Mouse (Mus musculus) right cerebral cortex, postnatal 25 days (tissue): ENCODE results near the gene Ppfia3.
A peak's percentile ranks its signal among the peaks of the same experiment; 100 is the strongest.

Experiments
- DNase-seq: peaks from one replicate; pipeline ENCODE4 v3.0.0; 2022

Ppfia3 gene

DNA sequence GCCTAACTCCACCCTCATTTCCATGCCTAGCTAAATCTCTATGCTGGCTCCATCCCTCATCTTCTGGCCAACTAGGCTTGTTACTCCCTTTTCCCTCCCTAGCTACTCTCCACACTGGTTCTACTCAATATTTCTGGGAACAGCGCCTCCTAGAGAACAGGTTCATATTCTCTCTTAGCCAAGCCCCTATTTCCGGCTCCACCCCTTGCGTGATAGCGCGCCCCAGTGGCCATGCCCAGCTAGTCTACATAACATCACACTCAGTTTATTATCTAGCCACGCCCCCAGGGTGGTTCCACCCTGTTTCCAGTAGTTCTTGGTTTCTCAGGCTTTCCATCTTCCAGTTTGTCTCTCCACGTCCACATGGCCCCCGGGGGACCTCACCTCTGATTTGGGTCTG is 25.5 kb downstream of the Ppfia3 start:
- peak; percentile 72 for DNase-seq

DNA sequence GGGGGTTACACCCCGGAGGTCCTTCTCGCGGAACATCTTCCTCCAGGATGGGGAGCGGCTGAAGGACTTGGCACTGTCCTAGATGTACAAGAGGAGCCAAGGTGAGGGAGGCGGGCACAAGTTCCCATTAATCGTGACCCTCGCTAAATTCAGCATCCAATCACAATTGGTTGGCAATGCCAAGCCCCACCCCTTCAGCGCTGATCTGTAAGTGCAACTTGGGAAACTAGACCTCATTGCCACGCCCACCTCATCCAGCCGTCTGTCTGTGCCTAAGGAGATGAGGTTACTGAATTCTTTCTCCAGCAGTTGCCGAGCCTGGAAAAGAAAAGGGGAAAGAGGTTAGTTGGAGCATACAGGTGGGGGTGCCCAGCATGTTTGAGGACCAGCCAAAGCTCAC is 26.1 kb downstream of the Ppfia3 start:
- no peak for DNase-seq

DNA sequence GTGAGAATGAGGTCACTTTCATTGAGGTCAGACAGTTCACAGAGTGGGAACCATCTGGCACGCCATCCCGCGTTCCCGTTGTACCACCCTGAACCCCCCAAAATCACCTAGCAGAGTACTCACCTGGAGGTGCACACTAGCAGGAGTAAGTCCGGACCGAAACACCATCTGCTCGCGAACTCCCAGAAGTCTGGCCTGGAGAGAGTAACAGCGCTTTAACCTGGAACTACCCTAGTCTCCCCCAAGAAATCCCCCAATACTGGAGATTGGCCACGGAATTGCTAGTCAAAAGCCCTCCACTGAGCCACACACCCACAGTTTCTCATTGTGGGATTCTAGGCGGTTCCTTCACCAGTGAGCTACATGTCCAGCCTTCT is 26.8 kb downstream of the Ppfia3 start:
- DNase-seq = no peak

DNA sequence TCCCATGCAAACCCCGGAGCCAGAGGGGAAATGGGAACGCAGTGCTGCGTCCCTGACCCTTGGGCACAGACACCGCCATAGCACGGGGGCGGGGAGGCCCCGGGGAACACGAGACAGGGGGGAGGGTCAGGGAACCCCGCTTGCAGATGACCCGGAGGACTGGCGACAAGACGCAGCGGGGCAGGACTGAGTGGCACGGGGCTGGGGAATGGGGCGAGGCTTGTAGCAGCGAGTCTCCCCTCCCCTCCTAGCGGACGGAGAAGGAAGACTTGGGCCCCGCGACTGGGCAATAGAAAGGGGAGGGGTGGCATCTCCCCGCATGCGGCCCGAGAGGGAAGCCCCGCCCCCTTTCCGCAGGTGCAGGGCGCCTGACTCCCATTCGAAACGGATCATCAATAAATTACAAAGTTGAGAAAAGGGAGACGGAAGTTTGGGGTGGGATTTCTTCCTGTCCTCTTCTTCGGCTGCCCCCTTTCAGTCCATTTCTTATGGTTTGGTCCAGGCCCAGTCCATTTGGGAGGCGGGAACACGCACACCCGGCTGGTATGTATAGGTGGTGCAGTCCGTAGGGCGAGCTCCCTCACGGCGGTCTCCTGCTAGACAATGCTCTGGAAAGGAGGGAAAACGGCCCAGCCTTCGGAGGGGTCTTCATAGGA is 27.3 kb downstream of the Ppfia3 start:
- peak; percentile 51 for DNase-seq

DNA sequence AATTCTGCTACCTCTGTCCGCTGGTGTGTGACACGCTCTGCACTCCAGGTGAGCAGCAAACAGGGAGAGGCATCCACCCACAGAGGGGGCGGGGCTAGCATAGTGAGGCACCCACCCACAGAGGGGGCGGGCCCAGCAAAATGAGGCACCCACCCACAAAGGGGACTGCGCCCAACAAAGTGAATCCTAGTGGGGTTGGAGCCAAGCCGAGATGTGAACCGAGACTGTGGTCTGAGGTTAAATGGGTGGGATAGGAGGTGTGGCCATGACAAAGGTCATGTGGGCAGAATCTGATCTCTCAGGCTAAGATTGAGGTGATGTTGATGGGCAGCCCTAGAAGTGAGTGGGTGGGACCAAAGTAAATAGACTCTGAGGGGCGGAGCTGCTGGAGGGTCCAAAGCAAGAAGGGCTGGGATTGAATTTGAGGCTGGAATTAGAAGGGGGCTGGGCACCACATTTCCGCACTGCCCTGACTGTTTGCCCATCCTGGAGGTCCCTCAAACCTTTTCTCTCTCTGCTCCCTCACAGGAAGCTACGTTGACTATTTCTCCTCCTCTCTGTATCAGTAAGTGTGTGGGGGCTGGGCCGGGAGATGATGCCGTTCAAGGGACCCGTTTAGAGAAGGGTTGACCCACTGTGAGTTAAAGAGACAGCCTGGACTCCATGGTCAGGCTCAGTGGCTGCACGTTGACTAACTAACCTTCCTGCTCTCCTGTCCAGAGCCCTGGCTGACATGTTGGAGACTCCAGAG is 28.5 kb downstream of the Ppfia3 start:
- peak; percentile 14 for DNase-seq

DNA sequence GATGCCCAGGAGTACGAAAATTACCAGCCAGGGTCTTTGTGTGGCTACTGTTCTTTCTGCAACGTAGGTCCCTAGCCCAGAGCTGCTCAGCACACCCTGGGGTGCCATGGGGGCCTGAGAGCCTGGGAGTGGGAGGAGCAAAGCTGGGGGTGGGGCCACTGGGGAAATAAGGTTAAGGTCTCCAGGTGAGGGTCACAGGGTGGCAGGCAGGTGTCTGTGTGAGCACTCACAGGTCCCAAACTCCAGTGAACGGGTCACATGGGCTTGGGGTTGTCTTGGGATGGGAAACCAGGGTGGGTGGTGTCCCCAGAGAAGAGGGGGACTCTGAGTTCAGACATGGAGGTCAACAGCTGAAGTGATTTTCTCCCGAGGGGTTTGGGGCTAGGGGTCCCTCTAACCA is 29.4 kb downstream of the Ppfia3 start:
- DNase-seq = no peak

DNA sequence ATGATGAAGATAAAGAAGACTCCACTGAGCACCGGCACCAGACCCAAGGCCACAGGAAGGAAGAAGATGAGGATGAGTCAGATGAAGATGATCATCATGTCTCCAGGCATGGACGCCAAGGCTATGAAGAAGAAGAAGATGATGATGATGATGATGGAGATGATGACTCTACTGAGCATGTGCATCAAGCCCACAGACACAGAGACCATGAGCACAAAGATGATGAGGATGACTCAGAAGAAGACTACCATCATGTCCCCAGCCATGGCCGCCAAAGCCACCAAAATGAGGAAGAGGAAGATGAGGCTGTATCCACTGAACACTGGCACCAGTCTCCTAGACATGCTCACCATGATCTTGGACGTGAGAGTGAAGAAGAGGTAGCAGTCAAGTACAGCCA is 30.5 kb downstream of the Ppfia3 start:
- no peak for DNase-seq

DNA sequence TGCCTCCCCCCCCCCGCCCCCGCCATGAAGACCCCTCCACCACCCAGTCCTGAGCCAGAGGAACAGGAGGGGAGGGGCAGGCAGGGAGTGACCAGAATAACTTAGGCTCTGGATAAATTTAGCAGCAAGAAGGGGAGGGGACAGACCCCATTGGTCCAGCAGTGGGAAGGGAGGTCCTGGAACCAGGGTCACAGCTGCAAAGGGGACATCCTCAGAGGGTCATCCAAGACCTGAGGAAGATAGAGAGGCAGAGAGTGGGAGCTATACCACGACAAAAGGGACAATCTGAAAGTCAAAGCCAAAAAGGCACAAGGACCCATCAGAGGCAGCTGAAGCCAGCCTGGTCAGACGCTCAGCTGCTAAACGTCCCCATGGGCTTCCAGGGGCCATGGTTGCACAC is 31.8 kb downstream of the Ppfia3 start, which contains the start of gene Hrc:
Gene Hrc (plus strand): TSS at position 235 of the 400 bp plus-strand sequence.
- DNase-seq = no peak

DNA sequence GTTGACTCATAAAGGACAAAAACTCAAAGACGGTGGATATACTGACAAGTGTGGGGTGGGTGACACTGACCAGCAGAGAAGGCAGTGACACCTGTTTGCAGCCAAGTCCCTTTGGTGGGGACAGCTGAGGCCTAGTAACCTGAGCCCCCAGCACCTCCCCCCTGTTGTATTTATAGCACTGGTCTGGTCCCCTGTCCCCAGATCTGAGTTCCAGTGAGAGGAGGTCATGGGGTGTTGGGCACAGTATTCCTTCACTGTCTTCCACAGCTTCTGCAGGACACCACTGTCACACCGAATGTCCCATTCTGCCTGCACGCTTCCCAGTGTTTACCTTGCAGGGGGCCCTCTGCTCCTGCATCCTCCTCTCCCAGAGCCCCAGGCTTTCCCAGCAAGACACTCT is 32.2 kb downstream of the Ppfia3 start:
- no peak for DNase-seq

DNA sequence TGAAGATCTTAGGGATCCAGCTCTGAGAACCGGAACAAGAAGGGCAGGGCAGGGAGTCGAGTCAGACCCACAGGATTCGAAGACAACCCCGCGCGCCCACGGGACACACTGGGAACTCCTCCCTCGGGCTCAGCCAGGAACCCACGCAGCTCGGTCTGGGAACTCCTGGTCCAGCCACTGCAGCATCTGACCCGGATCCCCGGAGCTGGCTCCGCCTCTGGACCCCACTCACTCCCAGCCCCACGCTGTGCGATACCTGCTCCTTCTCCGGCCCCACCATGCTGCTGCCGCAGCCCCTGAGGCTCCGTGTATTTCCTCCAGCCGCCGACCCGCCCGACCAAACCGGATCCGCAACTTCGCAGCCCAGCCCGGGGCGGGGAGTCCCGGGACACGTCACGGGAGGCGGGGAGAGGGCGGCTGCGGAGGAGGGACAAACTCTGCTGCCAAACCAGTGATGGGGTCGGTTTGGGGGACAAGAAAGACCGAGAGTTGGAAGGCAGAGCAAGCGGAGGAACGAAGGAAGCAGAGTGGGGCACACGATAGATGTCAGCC is 33.3 kb downstream of the Ppfia3 start, which contains the start of gene Trpm4:
Gene Trpm4 (minus strand): TSS at position 350 of the 552 bp plus-strand sequence.
- DNase-seq = peak; percentile 79

DNA sequence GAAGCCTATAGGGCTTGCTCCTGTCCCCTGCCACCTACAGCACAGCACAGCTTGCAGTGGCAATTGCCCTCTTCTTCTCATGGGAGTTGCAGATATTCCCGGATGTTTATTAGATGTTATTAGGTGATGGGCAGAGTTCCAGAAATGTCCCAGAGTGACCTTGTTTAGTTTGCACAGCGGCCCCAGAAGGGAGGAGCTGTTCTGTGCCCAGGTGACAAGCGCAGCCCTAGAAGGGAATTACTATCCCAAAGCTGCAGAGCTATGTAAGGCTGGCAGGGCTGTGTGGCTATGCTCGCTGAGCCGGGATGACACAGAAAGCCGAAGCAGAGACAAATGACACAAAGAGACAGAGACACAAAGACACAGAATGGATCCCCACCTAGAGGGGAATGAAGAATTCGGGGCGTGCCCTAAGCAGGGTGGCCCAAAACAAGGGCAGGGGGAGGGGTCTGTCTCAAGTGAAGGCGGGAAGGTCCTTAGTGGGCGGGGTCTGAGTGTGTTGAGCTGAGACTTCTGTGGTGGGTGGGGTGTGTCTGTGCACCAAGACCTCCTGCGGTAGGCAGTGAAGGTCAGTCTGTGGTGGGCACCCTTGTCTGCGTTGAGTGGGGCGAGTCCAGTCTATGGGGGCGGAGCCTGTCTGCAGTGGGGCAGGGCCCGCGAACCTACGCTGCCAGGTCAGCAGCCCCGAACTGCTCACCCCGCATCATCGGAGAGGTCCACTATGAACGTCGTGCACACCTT is 34.0 kb downstream of the Ppfia3 start:
- peak; percentile 28 for DNase-seq

DNA sequence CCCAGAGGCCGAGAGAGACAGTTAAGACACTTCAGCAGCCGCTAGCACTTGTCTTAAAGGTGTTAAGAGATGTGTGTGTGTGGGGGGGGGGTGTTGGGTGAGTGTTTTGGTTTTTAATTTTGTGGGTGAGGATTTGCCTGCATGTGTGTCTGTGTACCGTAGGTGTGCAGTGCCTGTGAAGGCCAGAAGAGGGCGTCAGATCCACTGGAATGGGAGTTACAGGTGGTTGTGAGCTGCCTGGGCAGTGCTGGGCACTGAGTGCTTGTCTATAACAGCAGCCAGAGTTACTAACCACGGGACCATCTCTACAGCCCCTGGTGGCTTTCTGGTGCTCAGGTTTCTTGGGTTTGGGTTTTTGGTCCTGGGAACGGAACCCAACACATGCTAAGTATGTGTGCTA is 35.3 kb downstream of the Ppfia3 start:
- DNase-seq = no peak

DNA sequence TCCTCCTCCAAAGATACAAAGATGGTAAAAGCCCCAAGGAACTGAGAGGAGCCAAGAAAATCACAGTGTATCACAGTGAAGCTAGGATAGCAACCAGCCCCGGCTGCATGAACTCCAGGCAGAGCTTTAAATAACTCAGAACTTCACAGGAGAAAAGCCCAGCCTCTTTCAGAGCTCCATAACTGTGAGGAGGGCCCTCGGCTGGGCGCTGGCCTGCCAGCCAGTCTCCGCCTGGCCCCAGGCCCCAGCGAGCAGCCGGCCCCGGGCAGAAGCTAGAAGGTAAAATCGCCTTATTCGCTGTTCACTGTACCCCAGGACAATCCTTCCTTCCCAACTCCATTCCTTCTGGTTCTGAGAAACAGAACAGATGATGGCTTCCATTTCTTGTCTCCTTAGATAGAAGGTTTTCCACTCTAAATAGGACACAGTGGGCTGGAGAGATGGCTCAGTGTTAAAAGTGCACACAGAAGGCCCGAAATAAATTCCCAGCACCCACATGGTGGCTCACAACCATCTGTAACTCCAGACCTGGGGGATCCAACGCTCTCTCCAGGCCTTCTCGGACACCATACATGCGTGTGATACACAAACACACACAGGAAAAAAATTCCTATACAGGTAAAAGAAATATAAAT is 37.9 kb downstream of the Ppfia3 start:
- peak; percentile 20 for DNase-seq

DNA sequence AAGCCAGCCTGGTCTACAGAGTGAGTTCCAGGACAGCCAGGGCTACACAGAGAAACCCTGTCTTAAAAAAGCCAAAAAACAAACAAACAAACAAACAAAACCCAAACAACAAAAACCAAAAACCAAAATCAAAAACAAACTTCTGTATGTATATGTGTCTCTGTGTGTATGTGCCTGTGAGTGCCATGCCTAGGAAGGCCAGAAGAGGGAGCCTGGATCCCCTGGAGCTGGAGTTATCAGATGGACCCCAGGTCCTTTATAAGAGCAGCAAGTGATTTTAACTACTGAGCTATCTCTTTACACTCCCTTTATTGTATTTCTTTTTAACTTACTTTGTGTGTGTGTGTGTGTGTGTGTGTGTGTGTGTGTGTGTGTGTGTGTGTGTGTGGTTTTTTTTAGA is 41.0 kb downstream of the Ppfia3 start:
- no peak for DNase-seq

DNA sequence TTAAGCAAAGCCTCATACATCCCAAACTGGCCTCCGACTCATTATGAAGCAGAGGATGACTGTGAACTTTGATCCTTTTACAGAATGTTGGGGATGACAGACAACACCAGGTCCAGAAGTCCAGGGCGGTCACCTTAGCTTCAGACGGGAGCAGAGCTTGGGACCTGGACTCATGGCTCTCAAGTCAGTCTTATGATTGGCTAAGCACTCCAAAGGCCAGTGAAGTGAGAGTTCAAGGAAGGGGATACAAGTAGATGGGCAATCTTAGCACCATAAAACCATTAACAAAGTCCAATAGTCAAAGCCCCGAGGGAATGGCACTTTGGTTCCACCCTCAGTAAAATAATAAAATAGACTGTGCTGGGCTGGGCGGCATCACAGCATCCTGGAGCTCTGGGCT is 43.8 kb downstream of the Ppfia3 start:
- DNase-seq = no peak

DNA sequence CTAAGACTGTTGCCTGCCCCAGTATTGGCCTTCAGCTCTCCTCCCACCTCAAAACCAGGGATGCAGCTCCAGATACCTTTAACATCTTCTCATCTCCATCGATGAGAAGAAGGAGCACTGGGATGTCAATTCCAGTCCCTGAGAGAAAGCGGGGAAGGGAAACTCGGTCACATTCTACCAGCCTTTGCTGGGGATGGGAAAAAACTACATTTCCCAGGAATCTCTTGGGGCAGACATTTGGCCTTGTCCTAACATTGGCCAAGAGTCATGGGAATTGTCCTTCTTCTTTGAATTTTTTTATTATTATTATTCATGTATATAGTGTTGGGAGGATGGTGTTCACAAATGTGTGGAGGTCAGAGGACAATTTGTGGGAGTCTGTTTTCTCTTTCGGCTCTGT is 44.6 kb downstream of the Ppfia3 start:
- no peak for DNase-seq

DNA sequence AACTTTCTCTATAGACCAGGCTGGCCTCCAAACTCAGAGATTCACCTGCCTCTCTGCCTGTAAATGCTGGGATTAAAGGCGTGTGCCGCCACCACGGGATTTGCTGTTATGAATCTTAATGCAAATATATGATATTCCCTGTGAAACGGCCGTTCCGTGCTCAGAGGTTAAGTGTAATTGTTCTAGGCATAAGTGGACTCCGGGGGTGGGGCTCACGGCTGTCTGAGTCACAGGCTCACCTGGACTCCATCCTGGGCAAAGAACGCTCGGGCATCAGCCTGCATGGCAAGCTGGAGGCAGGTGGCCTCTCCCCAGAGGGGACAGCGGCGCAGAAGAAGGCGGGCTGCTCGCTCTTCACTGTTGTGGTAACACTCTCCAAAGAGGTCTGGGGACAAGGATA is 50.3 kb downstream of the Ppfia3 start:
- DNase-seq = no peak

DNA sequence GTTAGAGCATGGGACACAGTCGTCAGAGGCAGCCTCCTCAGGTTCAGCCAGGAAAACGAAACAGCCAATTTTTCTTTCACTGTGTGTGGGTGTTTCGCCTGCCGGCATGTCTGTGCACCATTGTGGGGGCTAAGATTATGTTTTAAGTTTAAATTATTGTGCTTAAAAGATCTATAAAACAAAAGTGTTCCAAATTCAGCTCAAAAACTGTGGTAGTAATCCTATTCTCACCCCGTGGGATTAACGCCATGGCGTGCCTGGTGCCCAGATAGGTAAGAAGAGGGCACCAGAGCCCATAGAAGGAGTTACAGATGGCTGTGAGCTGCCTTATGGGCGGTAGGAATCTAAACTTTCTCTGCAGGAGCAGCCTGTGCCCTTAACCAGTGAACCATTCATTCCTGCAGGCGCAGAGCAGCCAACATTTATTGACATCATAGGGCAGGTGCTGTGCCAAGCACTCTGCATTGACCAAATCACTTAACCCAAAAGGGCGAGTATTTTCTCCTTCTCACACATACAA is 51.6 kb downstream of the Ppfia3 start:
- DNase-seq = peak; percentile 62

DNA sequence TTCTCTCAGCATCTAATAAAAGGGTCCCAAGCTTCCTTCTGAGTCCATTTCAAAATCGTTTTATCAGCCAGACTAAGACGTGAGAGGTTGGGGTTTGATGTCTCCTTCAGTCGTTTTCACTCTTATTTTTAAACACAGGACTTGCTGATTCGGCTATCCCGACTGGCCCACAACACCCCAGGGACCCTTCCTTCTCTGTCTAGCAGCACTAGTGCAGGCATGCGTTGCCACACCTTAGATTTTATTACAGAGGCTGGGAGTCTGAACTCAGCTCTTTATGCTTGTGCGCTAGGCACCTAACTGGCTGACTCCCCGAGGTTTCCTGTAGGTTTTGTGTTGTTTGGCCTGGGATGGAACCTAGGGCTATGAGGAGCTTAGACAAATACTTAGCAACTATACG is 53.3 kb downstream of the Ppfia3 start:
- no peak for DNase-seq

DNA sequence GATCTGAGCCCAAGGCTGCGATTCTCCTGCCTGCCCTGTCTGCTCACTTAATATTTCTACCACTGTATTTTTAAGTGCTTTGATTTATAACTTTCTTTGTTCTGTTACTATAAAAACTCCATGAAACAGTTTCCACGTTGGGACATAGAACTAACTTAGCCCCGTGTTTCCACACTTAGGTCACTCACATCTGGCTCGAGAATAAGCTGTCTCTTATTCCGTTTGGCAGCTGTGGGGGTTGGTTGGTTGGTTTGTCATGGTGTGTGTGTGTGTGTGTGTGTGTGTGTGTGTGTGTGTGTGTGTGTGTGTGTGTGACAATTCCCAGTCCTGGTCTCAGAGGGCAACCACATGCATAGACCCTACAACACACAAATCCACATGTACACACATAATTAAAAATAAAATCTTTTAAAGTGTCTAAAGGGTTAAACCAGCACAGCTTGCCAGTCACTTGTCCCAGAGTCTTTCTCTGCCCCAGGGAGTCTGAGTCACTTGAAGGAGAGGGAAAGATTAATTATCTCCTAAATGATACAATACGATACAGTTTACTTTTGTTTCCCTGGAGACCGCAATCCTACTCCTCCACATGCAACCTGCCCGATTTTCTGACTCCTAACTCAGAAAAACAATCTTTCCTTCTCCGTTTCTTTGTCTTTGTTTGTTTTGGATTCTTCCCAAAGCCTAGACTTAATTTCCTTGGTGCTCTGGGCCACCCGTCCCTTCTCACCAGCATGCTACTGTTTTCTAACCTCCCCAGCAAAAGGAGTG is 53.9 kb downstream of the Ppfia3 start:
- DNase-seq = no peak

DNA sequence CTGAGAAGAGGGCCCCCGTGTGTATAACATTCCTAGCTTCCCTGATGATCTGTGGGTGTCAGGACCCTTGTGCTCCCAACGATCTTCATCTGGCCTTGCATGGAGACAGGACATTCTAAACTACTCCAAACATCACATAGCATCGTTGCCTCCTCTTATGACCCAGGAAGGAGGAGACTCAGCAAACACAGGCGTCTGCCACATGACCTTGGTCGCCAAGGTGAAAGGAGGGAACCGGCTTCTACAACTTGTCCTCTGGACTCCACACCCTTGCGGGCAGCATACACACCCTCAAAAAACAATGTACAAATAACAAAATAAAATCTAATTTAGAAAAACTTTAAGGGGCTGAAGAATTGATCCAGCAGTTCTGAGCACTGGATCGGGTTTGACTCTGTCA is 54.8 kb downstream of the Ppfia3 start:
- DNase-seq = no peak

DNA sequence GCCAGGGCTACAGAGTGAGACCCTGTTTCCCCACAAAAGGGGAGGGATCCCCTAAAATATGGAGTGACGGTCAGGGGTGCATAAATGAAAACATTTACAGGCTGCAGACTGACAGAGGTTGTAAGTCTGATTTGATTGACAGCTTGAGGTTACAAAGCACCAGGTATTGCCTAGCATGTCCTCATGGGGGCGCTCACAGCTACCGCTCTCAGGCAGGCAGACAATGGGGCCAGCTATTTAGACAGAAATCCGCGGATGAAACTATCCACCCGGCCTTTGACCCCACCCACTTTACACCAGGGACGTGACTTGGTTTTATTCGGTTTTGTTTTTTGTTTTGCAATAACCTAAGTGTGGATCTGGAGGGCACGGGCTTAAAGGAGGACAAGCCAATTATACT is 57.4 kb downstream of the Ppfia3 start:
- DNase-seq = no peak
